Mouse (Mus musculus) 3134 (cell line): ENCODE measurements around the gene Mcu.

ENCODE experiments used
- DNase-seq: peaks from one replicate; pipeline ENCODE4 v3.0.0-alpha.2; 2011; ENCODE audit warnings: low spot score; ENCODE audit not compliant: insufficient read length; ENCODE audit errors: extremely low read depth

Gene Mcu

DNA sequence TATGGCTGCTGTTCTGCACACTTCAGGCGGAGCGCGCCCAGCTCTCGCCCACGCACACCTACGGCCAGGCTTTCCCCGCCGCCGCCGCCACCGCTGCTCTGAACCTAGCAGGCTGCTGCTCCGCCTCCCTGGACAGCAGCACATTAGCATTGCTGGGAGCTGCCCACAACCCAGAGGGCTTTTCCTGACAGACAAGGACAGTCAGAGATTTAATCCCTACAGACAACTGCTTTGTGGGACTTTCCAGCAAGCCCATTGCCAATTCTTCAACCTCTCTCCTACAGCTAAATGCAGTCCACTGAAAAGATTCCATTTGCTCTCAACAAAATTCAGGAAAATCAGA is 77.0 kb downstream of the Mcu start:
- peak; percentile 77 for DNase-seq

DNA sequence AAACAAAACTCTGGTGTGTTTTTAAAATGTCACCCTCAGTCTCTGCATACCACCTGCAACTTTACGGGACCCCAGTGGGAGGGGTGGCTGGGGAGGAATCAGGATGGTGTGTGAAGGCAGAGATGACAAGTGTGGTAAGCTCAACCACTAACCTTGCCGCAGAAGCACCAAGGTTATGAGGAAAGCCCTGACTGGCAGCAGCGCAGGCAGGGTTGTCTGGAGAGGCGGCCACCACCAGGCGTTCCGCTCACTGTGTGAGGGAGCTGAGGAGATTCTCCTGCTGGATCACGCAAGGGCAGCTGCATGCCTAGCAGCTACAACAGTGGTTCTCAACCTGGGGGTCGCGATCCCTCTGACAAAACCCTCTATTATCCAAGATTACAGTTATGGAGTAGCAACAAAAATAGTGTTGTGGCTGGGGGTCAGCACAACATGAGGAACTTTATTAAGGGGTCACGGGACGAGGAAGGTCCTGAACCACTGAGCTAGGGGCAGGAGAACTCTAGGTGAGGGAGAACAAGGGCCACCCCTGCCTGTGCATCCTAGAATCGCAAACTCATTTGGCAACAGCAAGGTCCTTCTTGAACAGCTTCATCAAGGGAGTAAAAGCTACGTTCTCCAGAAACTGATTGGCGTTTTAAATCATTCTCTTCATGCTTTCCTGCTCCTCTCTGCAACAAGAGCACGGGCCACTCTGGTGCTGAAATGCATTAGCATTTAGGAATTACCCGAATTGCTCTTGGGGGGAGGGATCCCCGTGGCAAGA is 77.5 kb downstream of the Mcu start:
- peak; percentile 37 for DNase-seq

DNA sequence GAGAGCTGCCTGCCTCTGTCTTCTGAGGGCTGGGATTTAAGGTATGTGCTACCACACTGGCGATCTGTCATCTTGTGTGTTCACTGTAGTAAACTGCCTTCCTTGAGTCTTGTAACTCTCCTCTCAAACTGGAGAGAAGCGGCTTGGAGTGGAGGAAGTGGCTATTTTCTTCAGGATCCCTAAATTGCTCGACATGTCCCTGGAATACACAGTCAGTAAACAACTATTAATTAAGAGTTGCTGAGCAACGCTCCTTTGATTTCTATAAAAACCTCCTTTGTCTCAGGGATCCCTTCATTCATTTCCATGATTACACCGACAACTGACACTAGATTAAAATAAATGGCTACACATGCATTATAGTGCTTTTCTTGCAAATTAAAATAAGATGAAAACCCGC is 78.4 kb downstream of the Mcu start:
- no peak for DNase-seq

DNA sequence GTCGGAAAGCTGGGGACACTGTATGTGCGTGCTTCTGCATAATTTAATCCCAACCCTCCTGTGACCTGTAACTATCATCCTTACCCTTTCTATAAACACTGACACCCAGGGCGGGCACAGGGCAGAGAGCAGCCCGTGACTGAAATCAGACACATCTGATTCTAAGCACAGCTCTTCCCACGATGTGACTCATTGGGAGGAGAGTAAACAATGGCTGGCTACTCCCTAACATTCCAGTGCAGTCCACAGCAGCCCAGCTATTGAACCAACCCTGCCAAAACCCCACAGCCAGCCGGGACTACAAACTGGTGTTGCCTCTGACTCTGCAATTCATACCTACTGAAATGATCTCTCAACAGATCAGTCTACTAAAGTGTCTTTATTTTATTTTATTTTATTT is 78.9 kb downstream of the Mcu start:
- DNase-seq = peak; percentile 65

DNA sequence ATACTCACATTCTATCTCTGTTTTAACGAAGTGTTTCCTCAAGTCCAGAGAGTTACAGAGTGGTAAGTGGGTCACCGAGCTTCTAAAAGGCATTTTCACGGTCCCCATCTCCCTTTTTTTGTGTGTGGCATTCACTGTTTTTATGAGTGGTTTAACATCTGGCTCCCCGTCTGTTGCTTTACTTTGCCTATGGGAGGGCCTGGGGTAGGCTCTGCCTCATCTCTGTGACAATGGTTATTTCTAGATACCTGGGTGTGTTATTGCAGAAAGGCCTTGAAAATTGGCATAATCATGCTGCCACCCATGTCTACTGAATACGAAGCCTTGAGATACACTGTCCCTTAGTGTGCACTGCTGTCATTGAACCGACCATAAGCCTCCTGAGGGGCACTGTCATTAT is 84.2 kb downstream of the Mcu start:
- DNase-seq = no peak

DNA sequence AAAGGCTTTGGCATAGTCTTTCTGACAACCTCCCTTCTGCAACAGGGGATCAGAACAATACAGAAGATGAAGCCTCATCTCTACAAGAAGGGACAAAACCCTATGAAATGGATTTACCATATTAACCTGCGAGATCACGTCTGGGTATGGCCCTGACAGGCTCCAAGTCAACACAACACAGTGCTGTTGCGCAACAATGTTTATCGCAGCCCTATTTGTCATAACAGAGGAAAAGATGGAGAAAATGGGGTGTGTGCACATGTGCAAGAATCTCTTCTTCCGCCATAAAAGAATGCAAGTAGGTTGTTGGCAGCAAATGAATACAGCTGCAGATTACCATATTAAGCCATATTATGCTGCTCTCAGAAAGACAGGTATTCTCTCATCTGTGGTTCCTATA is 88.7 kb downstream of the Mcu start:
- DNase-seq = no peak

DNA sequence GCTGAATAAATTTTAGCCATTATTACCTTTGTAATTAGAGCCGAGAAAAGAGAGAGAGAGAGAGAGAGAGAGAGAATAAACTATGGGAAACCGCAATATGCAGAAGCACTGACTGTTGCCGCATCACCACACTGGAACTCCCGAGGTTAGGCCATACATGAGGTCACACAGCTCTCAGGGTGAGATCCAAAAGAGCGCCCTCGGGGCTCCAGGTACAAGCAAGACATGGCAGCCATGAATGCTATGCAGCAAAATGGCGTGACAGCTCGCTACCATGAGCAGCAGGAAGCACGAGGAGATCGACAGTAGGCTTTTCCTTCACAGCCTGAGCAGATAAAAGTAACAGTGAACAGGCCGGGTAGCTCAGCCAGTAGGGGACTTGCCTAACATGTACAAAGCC is 89.2 kb downstream of the Mcu start:
- DNase-seq = no peak

DNA sequence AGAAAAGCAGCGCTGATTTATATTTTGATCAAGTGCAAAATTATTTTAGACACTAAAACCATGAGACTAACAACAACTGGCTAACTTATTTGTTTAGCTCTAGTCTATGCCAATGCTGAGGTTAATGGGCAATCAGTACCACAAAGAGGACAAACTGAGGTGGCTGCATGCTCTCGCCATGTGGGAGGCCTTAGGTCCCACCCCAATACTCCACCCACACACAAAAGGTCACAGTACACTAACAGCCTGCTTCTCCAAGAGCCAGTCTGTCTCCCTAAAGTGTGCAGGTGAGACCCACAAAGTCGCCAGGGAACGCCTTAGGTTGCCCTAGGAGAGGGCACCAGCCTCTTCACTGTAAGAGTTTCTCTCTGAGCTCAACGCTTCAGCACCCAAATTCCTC is 91.8 kb downstream of the Mcu start:
- no peak for DNase-seq

DNA sequence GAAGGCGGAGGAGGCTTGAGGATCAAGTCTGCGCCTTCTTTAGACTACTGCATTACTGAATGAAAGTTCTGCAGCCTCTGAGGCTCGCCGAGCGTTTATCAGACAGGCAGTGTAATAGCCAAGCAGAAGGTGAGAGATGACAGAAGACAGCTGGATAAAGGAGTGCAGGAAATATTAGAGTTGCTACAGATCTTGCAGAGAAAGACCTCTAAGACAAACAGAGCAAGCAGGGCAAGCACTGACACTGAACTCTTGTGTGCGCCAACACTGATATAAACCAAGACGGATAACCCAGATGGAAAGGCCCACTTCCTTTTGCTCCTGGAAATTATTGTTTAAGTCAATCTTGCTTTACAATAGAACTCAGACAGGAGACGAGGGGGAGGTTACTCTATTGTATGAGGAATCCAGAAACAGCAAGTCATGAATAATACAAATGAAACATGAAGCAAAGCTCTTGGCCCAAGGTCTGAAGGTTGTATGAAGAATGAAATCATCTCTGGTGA is 92.6 kb downstream of the Mcu start:
- DNase-seq = no peak

DNA sequence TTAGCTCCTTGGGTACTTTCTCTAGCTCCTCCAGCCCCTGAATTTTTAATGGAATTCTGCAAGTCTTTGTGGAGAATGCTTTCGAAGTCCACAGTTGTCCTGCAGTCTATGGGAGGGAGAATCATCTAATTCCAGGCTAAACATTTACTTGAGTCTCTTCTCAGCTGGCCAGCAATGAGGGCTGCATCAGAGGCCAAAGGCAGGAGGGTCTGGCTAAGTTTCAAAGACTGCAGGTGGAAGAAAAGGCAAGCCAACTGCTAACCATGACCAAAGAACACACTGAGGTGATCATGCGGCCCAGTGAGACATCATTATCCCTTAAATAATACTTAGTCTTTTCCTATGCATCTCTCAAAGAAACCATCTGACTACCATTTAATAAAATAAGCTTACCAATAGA is 95.8 kb downstream of the Mcu start:
- DNase-seq = no peak

DNA sequence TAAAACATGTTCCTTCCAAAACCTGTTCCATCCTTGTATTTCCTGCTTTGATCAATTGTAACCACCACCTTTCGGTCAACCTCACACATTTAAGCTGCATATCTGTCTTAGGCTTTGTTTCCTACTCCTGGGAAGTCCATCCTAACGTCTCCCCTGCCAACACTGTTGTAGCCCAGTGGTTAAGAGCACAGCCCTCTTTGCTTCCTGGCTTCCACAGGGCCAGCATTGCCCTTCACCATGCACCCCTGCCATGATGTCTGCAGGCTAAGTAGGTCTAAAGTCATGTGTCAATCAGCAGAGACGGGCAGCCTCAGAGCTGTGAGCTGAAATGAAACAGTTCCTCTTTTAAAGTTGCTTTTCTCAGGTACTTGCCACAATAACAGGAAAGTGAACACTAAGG is 97.1 kb downstream of the Mcu start:
- DNase-seq = no peak

DNA sequence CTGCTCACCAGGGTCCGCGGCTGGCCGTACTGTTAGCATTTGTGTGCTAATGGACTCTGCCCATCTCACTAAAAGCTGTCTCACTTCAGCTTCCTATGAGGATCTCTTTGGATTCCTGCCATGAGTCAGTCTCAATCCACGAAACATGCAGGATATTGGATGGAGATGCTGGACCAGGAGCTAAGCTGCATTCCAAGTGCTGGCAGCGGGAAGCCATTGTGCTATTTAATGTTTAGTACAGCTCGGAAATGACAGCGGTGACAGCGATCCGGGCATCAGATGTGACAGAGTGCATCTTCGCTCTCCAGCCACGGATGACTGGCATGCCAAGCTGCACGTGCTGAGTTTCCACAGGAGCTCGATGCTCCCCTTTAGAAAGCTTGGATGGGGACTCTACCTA is 99.3 kb downstream of the Mcu start:
- no peak for DNase-seq

DNA sequence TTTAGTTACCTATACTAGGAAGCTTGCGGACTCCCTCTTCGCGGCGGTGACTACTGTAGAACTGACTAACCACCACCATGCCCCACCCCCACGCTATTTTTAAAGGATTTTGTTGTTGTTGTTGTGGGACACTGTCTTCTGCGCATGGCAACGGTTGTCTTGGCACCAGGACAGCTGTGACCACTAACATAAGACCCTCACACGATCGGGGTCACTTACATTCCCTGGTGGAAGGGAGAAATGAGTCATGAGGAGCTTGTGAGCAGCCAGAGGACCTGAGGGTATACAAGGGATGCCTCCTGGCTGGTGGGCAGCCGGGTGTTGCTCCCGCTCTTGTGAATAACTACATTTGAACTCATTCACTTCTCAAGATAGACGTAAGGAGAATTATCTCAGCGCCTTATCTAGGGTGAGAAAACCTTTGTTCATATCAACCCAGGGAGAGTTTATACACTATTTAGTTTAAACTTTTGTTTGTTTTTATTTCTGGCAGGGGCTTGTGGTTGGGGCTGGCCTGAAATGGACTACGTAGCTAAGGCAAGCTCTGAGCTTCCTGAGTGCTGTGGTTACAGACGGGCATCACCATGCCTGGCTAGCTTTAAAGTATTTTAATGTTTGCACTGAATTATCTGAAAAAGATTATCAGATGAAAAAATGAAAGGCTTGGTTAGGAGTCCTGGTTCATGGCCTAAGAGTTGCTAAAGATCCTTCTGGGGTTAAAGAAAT is 101.6 kb downstream of the Mcu start:
- peak; percentile 11 for DNase-seq

DNA sequence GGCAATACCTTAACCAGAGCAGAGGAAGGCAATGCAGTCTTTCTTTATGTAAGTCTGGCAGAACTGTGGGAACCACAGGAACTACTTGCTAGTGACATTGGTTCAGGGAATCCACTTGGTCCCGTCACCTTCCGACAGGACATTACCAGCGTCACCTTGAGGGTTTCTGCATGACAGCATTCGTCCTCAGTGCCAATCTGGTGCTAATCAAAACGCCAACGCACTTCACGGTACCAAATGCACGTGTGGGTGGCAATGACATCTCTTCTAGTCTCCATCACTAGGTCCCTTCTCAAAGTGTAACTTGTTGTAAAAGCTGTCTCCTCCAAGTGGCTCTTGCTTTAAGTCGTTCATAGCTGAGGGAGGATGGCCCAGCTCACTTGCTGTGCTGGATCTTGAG is 104.3 kb downstream of the Mcu start:
- DNase-seq = no peak

DNA sequence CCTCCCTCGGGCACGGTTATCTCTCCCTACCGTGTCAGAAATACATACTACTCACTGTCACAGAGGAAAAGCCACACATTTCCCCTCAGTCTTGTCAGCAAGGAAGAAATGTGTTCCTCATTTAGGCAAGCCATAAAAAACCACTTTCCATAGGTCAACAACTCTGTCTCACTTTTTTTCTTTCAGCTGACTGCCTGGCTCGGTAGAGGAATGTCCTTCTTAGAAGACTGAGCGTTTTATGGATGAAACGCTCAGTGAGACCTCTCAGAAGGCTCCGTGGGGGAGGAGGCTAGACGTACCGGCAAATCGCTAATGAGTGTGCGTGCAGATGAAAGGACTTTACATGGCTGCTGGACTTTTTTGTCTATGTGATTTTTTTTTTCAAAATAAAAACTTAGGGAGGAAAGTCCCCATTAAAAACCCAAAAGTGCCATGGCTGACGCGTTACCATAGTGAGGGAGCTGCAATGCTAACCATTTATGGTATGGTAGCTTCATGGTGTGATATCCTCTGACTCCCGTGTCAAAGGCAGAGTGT is 105.0 kb downstream of the Mcu start:
- no peak for DNase-seq

DNA sequence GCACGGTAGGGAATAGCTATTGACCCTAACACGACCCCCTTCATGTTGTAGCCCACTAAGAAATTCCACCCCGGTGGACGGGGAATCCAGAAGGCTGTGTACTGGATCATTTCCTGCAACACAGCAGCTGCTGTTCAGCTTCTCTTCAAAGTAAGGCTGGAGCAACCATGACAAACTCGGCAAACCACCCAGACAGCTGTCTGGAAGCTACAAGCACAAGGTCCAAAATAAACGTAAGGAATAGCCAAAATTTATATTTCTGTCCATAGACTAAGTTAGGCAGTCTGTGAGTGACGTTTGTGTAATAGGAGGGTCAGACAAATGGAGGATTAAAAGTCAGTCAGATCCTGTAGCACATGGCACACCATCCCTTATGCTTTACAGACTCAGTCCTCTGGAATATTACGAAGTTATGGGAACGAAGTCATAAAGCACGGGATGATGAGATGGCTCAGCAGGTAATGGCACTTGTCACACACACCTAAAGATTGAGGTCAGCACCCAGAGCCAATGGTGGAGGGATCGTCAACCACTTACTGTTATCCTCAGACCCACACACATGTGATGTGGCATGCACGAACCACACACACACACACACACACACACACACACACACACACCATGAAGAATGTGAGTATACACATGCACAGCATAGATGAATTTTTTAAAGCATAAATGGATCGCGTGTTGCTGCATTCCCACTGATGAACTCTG is 105.6 kb downstream of the Mcu start:
- no peak for DNase-seq

DNA sequence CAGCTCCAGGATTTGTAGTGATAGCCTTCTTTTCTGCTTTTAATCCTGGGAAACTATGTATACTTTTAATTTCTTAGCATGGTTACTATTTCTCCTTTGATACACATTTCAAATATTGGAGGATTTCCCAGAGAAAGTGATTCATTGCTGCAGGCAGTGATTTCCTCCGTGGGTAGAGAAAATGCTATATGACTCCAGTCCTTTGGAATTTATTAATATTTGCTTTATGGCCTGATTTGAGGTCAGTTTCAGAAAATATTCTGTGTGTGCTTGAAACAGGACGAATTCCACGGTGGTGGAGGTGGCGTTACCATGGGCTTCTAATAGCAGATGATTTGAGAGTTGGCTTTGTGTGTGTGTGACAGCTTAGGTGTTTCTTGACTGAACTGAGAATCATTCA is 107.3 kb downstream of the Mcu start:
- peak; percentile 75 for DNase-seq

DNA sequence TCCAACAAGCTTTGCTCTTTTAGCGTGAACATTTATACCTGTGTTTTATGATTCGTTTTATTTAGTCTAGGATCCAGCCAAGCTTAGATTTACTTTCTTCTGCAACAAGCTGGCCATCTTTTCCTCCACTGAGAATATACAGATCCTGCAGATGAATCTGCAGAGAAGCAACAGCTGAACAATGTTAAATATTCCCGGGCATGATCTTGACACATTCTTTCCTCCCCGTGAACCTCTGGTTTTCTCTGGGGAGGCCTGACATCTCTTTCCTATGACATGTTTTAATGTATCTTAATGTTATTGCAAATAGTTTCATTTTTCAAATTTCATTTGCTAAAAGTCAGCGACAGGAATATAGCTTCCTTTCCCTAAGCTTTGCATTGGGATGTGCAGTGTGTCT is 109.8 kb downstream of the Mcu start:
- DNase-seq = no peak

DNA sequence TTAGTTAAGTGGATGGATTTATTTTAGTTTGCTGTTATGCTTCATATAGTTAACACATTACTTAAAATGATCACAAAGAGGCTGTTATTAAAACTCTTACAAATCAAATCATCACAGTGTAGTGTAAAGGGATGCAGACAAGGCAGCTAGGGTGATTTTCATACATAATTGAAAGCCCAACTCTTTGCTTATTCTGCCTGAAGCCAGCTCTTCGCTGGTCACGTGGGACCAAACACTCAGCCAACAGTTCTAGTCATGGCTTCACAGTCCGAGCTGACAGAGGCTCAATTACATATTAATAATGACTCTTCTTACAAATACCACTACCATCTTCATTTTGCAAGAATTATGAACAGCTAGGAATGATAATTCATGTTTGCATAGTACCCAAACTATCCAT is 112.2 kb downstream of the Mcu start:
- no peak for DNase-seq

DNA sequence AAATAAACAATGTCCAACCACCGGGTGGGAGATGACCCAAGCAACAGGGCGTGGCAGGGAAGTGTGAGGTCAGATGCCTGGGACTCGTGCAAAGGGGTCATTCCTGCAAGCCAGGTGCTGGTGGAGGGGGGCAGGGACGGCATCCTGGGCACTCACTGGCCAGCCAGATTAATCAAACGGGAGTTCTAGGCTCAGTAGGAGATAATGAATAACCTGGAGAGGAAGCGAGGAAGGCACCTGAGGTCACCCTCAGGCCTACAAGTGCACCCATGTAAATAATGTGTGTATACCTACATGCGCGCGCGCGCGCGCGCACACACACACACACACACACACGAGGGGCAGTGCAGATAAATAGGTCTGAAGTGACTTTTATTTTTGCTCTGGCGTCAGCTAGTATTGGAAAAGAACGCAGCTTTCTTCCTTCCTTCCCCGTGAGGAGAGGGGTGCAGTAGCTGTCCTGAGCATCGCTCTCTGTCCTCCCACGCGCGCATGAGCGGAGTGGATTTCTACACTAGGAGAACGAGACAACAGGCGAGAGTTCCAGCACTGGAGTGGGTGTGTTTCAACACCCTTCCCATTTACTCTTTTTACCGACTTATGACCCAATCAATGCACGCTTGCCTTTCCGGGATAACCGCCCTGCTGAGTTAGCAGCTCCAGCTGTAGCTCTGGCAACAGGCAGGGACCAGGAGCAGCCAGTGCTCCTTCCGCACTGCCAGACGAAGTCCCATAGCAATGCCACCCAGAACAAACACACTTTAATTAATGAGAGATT is 112.9 kb downstream of the Mcu start:
- no peak for DNase-seq

DNA sequence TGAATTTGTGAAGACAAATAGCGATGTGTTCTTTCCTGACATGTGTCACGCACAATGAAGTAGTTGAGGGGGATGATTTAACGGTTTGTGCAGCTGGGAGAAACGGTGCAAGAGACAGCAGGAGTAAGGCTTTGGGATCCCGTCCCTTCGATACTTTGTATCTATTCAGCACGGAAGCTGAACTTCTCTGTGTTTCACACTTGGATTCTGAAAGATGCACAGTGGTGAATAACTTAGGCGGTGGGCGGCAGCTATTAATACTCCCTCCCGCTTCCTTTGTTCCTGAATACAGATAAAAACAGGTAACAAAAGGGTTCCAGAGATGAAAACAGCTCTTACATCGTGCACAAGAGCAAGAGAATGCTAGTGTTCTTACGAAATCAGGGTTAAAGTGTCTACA is 114.1 kb downstream of the Mcu start:
- DNase-seq = no peak
